20 mouse cellular contexts compared by ENCODE assay signal in genomic region chr9:64567482-64567881, GRCm38 (mm10).
DNase-seq lines count a peak whose midpoint lies in the region; ATAC-seq and TF ChIP-seq lines count a peak whose summit lies in the region.
"Had no signal": no experiment of that assay in that cellular context is flagged by ENCODE, and none has a peak within 500 bp of the region (broad histone marks: within the 10 kb centered on the region; RNA-seq: fewer than 3 reads in every experiment).

No protein-coding gene starts in this region.

- 57% methylated on average over 5 of the region's 5 CpGs for WGBS in liver, adult 2 months
- 72% methylated on average over 5 of the region's 5 CpGs for WGBS in liver, embryonic 11.5 days
- 63% methylated on average over 5 of the region's 5 CpGs for WGBS in liver, embryonic 15.5 days (ENCODE audit: insufficient replicate concordance)
- WGBS in forebrain, embryonic 15.5 days = 70% methylated on average over 5 of the region's 5 CpGs

- H3K9ac ChIP-seq in liver, adult 2 months (ENCODE audit: low read depth, low read length) = no peak overlapping the region
- no peak overlapping the region for H3K9ac ChIP-seq in liver, embryonic 11.5 days (ENCODE audit: low read depth, low read length)
- no peak overlapping the region for H3K9ac ChIP-seq in liver, embryonic 15.5 days
- no peak overlapping the region for H3K9ac ChIP-seq in forebrain, embryonic 15.5 days (replicated peaks)
- H3K9ac ChIP-seq: embryonic facial prominence, embryonic 12.5 days; forebrain, embryonic 12.5 days; forebrain, postnatal 0 days; heart, embryonic 12.5 days had no signal

- no peak overlapping the region for H3K27ac ChIP-seq in liver, adult 2 months (replicated peaks; ENCODE audit: insufficient read depth, low read depth, low read length)
- H3K27ac ChIP-seq in liver, embryonic 11.5 days (ENCODE audit: low read depth, low read length) = no peak overlapping the region
- peak overlapping the region; percentile 97; the same call in 1 of the 2 replicates for H3K27ac ChIP-seq in liver, embryonic 15.5 days (replicated peaks)
- H3K27ac ChIP-seq in forebrain, embryonic 15.5 days (replicated peaks) = no peak overlapping the region
- H3K27ac ChIP-seq: embryonic facial prominence, embryonic 12.5 days; forebrain, embryonic 12.5 days; hindbrain, embryonic 10.5 days had no signal

- H3K4me3 ChIP-seq in liver, adult 2 months (ENCODE audit: insufficient read depth, low read depth, low read length) = no peak overlapping the region
- no peak overlapping the region for H3K4me3 ChIP-seq in liver, embryonic 11.5 days (ENCODE audit: low read depth, low read length)
- no peak overlapping the region for H3K4me3 ChIP-seq in liver, embryonic 15.5 days (replicated peaks)
- H3K4me3 ChIP-seq in forebrain, embryonic 15.5 days = no peak overlapping the region
- H3K4me3 ChIP-seq: embryonic facial prominence, embryonic 12.5 days; forebrain, embryonic 12.5 days; heart, embryonic 12.5 days; hindbrain, embryonic 10.5 days had no signal

- H3K9me3 ChIP-seq in liver, embryonic 11.5 days (ENCODE audit: control insufficient read depth, low read length) = peaks cover 6% of the 10 kb centered on the region; the same call in 1 of the 2 replicates
- no peaks in the 10 kb centered on the region for H3K9me3 ChIP-seq in liver, embryonic 15.5 days (replicated peaks)
- H3K9me3 ChIP-seq in forebrain, embryonic 15.5 days = no peaks in the 10 kb centered on the region
- H3K9me3 ChIP-seq: forebrain, embryonic 12.5 days had no signal

- ATAC-seq in liver, embryonic 11.5 days (replicated peaks; ENCODE audit: low FRiP score) = no peak
- no peak for ATAC-seq in liver, embryonic 15.5 days (ENCODE audit: insufficient read depth)
- ATAC-seq in forebrain, embryonic 15.5 days (replicated peaks) = no peak
- ATAC-seq: activated CD4-positive, CD25-positive, alpha-beta regulatory T cell, adult 4 months; forebrain, postnatal 0 days; Patski had no signal

- no peaks in the 10 kb centered on the region for H3K27me3 ChIP-seq in liver, adult 2 months (ENCODE audit: control insufficient read depth, insufficient read depth, low read length)
- no peaks in the 10 kb centered on the region for H3K27me3 ChIP-seq in liver, embryonic 11.5 days (replicated peaks; ENCODE audit: control insufficient read depth, insufficient read depth, low read length)
- H3K27me3 ChIP-seq in liver, embryonic 15.5 days = no peaks in the 10 kb centered on the region
- H3K27me3 ChIP-seq in forebrain, embryonic 15.5 days = no peaks in the 10 kb centered on the region
- H3K27me3 ChIP-seq: CH12.LX; embryonic facial prominence, embryonic 12.5 days; Patski had no signal

- peak; percentile 13 for DNase-seq in kidney, adult 18-20 months
- DNase-seq in kidney, postnatal 10 days = no peak
- DNase-seq in liver, adult 2 months (ENCODE audit: extremely low read depth, low read depth, low spot score) = peak; percentile 38
- DNase-seq in liver, embryonic 11.5 days (ENCODE audit: low spot score) = no peak
- DNase-seq in kidney, postnatal 14 days = peak; percentile 35
- DNase-seq: adrenal gland, postnatal 14 days; cerebellum, adult 11-12 months; cerebellum, adult 9-10 months; cerebellum, postnatal 25 days; forebrain, postnatal 0 days; gastrocnemius, postnatal 14 days had no signal

- peaks cover 15% of the 10 kb centered on the region for H3K4me1 ChIP-seq in liver, adult 2 months (ENCODE audit: control insufficient read depth, insufficient read depth, low read length)
- peaks cover 39% of the 10 kb centered on the region for H3K4me1 ChIP-seq in liver, embryonic 11.5 days (replicated peaks; ENCODE audit: control insufficient read depth, insufficient read depth, low read length)
- peaks cover 78% of the 10 kb centered on the region for H3K4me1 ChIP-seq in liver, embryonic 15.5 days (replicated peaks)
- H3K4me1 ChIP-seq in forebrain, embryonic 15.5 days = no peaks in the 10 kb centered on the region

- no peak for TF ChIP-seq CTCF in liver, adult 2 months (IDR thresholded peaks at IDR 0.05; ENCODE audit: low read depth, low read length)

- no peak overlapping the region for H3K4me2 ChIP-seq in liver, embryonic 11.5 days
- H3K4me2 ChIP-seq in liver, embryonic 15.5 days = no peak overlapping the region
- no peak overlapping the region for H3K4me2 ChIP-seq in forebrain, embryonic 15.5 days (replicated peaks)
- H3K4me2 ChIP-seq: embryonic facial prominence, embryonic 12.5 days; forebrain, embryonic 12.5 days; heart, embryonic 12.5 days had no signal

- no peaks in the 10 kb centered on the region for H3K79me2 ChIP-seq in liver, adult 2 months (ENCODE audit: control insufficient read depth, insufficient read depth, low read length)

- TF ChIP-seq POLR2A in liver, adult 2 months (IDR thresholded peaks at IDR 0.05; ENCODE audit: extremely low read depth, insufficient read depth, low read length) = no peak

- H3K36me3 ChIP-seq in liver, adult 2 months (ENCODE audit: control insufficient read depth, insufficient read depth, low read length) = no peaks in the 10 kb centered on the region
- H3K36me3 ChIP-seq in liver, embryonic 11.5 days (ENCODE audit: control insufficient read depth, insufficient read depth, low read length) = no peaks in the 10 kb centered on the region
- H3K36me3 ChIP-seq in liver, embryonic 15.5 days (replicated peaks) = no peaks in the 10 kb centered on the region
- H3K36me3 ChIP-seq in forebrain, embryonic 15.5 days = no peaks in the 10 kb centered on the region
- H3K36me3 ChIP-seq: embryonic facial prominence, embryonic 12.5 days; forebrain, embryonic 12.5 days; heart, embryonic 12.5 days; hindbrain, embryonic 10.5 days had no signal

Comparison
In these comparisons a context has a peak if more than half of its experiments do, and no peak if none do; other contexts are left out.
1. DNase-seq: peak in kidney, adult 18-20 months (single experiment), liver, adult 2 months (single experiment) and kidney, postnatal 14 days (single experiment); none in kidney, postnatal 10 days (single experiment) and liver, embryonic 11.5 days (single experiment).